In the genomic region with DNA sequence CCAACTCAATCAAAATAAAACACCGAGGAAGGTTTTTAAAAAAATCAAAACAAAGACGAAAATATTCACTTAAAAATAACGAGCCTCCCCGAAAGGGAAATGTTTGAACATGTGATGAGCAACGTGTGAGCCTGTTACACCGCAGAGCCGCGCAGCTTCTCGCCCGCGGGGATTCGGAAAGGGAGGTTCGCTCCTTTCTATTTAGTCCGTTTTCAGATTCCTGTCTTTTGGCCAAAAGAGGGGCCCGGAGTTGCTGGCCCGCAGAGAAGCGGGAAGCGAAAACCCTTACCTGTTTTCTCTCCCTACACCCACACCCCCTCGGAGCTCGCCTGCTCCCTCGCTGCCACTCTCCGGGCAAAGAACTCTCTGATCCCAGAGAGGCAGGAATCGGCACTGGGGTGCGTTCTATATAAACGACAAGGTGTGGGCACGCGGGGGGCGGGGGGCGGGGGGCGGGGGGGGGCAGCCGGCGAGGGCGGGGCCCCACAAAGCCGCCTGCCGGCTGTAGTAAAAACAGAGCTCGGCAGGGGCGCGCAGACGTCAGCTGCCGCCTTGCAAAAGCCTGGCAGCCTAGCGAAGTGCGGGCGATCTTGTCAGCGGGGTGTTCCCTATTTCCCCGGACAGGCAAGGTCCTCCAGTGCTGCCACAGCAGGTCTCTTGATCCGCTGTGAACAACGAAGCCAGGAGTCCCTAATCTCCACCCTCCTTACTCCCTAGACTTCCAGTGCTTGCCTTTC, we compare ENCODE assay signal across 8 mouse cellular contexts. TPM values are rescaled to one million over a fixed set of nuclear protein-coding genes. Genes with fewer than 3 reads are reported as not detected.
A peak's percentile ranks its signal among the peaks of the same experiment; 100 is the strongest.
DNase-seq lines count a peak whose midpoint lies in the region; ATAC-seq and TF ChIP-seq lines count a peak whose summit lies in the region.

A gene (minus strand): TSS at position 377 of the 737 bp plus-strand sequence.

- DNase-seq in cerebellum, adult 11 months: peak; percentile 30
- DNase-seq in heart, postnatal 25 days (ENCODE audit: low spot score): no peak
- peak; percentile 16 to 30 for DNase-seq in layer of hippocampus, postnatal 10 days (ENCODE audit: low spot score in 2 of 2)
- DNase-seq in lung, postnatal 14 days: peak; percentile 12
- peak; percentile 34 for DNase-seq in right cerebral cortex, postnatal 14 days
- DNase-seq in urinary bladder, postnatal 10 days (ENCODE audit: low spot score): no peak

- H3K9me3 ChIP-seq in ES-Bruce4 (replicated peaks; ENCODE audit: control insufficient read depth, insufficient read depth, low read length, poor library complexity, severe bottlenecking): no peaks in the 10 kb centered on the region
- no peaks in the 10 kb centered on the region for H3K9me3 ChIP-seq in forebrain, embryonic 15.5 days

- peak; percentile 60 for ATAC-seq in forebrain, embryonic 15.5 days (replicated peaks)

- 14% methylated on average over 35 of the region's 47 CpGs for WGBS in forebrain, embryonic 15.5 days

- peak within 1 kb of the TSS; percentile 61 for H3K4me3 ChIP-seq in ES-Bruce4 (ENCODE audit: low read depth, low read length)
- H3K4me3 ChIP-seq in forebrain, embryonic 15.5 days: peak within 1 kb of the TSS; percentile 64

- peak within 1 kb of the TSS; percentile 62; the same call in 1 of the 2 replicates for H3K9ac ChIP-seq in ES-Bruce4 (ENCODE audit: low read depth, poor library complexity, severe bottlenecking)
- H3K9ac ChIP-seq in forebrain, embryonic 15.5 days (replicated peaks): peak within 1 kb of the TSS; percentile 81

- H3K4me1 ChIP-seq in ES-Bruce4 (ENCODE audit: control insufficient read depth, insufficient read depth, low read length): no peaks in the 10 kb centered on the region
- no peaks in the 10 kb centered on the region for H3K4me1 ChIP-seq in forebrain, embryonic 15.5 days

- TF ChIP-seq EP300 in ES-Bruce4 (IDR thresholded peaks at IDR 0.05; ENCODE audit: insufficient read depth, low read depth, low read length): no peak

- H3K27me3 ChIP-seq in ES-Bruce4 (ENCODE audit: control insufficient read depth, insufficient read depth, low read length, poor library complexity, severe bottlenecking): 0 out of 2 replicates have a peak, but pooled peaks cover 2% of the 10 kb centered on the region
- H3K27me3 ChIP-seq in forebrain, embryonic 15.5 days: no peaks in the 10 kb centered on the region

- TF ChIP-seq CTCF in ES-Bruce4 (IDR thresholded peaks at IDR 0.05; ENCODE audit: low read depth, low read length): no peak

- no peak within 1 kb of the TSS for H3K27ac ChIP-seq in ES-Bruce4 (ENCODE audit: insufficient read depth, low read length)
- peak within 1 kb of the TSS; percentile 91 for H3K27ac ChIP-seq in forebrain, embryonic 15.5 days (replicated peaks)

- peak within 1 kb of the TSS; percentile 52 for H3K4me2 ChIP-seq in forebrain, embryonic 15.5 days (replicated peaks)

- intact Hi-C loops in heart, postnatal 25 days (cut with DNase I): loop anchor here (2.0 to 10.0 kb wide), 2 partner anchors 17 to 383 kb away; no protein-coding TSS in a partner anchor

- TF ChIP-seq POLR2A in ES-Bruce4 (IDR thresholded peaks at IDR 0.05; ENCODE audit: insufficient read depth, low read length): no peak

- no peaks in the 10 kb centered on the region for H3K36me3 ChIP-seq in ES-Bruce4 (ENCODE audit: control insufficient read depth, insufficient read depth, low read length, poor library complexity, severe bottlenecking)
- no peaks in the 10 kb centered on the region for H3K36me3 ChIP-seq in forebrain, embryonic 15.5 days

RNA-seq across cellular contexts. Expression of the gene that starts here (rescaled TPM):
- 3.2 and 4.5 TPM in 2 replicates for polyA plus RNA-seq in ES-Bruce4 (2011; ENCODE audit: insufficient read depth, insufficient read length, low read depth, missing spikeins)
- 115 and 116 TPM in 2 replicates for polyA plus RNA-seq in forebrain, embryonic 15.5 days (2015; fragmentation: Nextera tagmentation; extraction: Ambion mirVana)
- 100 to 1,000 TPM; 113 to 120 TPM for total RNA-seq in heart, postnatal 25 days (2021)
- 100 to 1,000 TPM; 404 to 467 TPM for total RNA-seq in layer of hippocampus, postnatal 10 days (2021)

Comparison
In these comparisons a context has a peak if more than half of its experiments do, and no peak if none do; other contexts are left out.
1. RNA of the gene that starts here (polyA plus RNA-seq): 115 to 116 TPM in forebrain, embryonic 15.5 days; 3.2 to 4.5 TPM in ES-Bruce4; every median in the first group is over 10 times any median in the second.
2. DNase-seq: peak in cerebellum, adult 11 months (single experiment), layer of hippocampus, postnatal 10 days (2 of 2), lung, postnatal 14 days (single experiment) and right cerebral cortex, postnatal 14 days (single experiment); none in heart, postnatal 25 days (single experiment) and urinary bladder, postnatal 10 days (single experiment).